Mouse (Mus musculus) neural tube, embryonic 15.5 days (tissue): ENCODE measurements around the gene Wnt10b. TPM values are rescaled to one million over a fixed set of nuclear protein-coding genes. Genes with fewer than 3 reads are reported as not detected.
A peak's percentile ranks its signal among the peaks of the same experiment; 100 is the strongest.

ENCODE experiments used
- ATAC-seq: fragments of 200-750 bp; cut with Nextera tagmentation; 2 replicates; pipeline ENCODE4 v1.8.0; 2017; ENCODE audit warnings: mild to moderate bottlenecking, moderate TSS enrichment, moderate library complexity; ENCODE audit not compliant: low FRiP score
- H3K27ac ChIP-seq: fragments of 300-500 bp; sonication (generic); replicated peaks from 2 replicates; pipeline ENCODE4 v1.5.1; 2015; ENCODE audit warnings: mild to moderate bottlenecking, inconsistent platforms
- H3K27me3 ChIP-seq: fragments of 300-500 bp; sonication (generic); replicated peaks from 2 replicates; pipeline ENCODE4 v1.6.1; 2015; ENCODE audit warnings: inconsistent platforms
- H3K36me3 ChIP-seq: fragments of 300-500 bp; sonication (generic); 2 replicates; pipeline ENCODE4 v1.6.1; 2015; ENCODE audit warnings: inconsistent platforms
- H3K4me1 ChIP-seq: fragments of 300-500 bp; sonication (generic); 2 replicates; pipeline ENCODE4 v1.6.1; 2015; ENCODE audit warnings: inconsistent platforms
- H3K4me2 ChIP-seq: fragments of 300-500 bp; sonication (generic); 2 replicates; pipeline ENCODE4 v1.6.1; 2015; ENCODE audit warnings: inconsistent platforms, mild to moderate bottlenecking, moderate library complexity
- H3K4me3 ChIP-seq: fragments of 300-500 bp; sonication (generic); replicated peaks from 2 replicates; pipeline ENCODE4 v1.5.1; 2015; ENCODE audit warnings: mild to moderate bottlenecking, inconsistent platforms
- H3K9ac ChIP-seq: fragments of 300-500 bp; sonication (generic); replicated peaks from 2 replicates; pipeline ENCODE4 v1.6.1; 2015; ENCODE audit warnings: mild to moderate bottlenecking, inconsistent platforms
- H3K9me3 ChIP-seq: fragments of 300-500 bp; sonication (generic); replicated peaks from 2 replicates; pipeline ENCODE4 v1.6.1; 2016; ENCODE audit warnings: inconsistent platforms
- WGBS: fragments of 180-500 bp; shearing (Covaris S2); methylation state at CpG from one replicate; pipeline ENCODE4 v1.1.7; 2015; ENCODE audit warnings: mixed read lengths; 5-methylcytosine and 5-hydroxymethylcytosine counted together
- polyA plus RNA-seq: library from polyadenylated mRNA; unstranded; fragments of >200 nt; fragmentation: Nextera tagmentation; extraction: Ambion mirVana; gene quantifications from 2 replicates; pipeline ENCODE4 v1.2.1, GENCODE M21; 2015

Wnt10b gene
- polyA plus RNA-seq, 1 experiment from 2014 or later = 0.08 TPM

DNA sequence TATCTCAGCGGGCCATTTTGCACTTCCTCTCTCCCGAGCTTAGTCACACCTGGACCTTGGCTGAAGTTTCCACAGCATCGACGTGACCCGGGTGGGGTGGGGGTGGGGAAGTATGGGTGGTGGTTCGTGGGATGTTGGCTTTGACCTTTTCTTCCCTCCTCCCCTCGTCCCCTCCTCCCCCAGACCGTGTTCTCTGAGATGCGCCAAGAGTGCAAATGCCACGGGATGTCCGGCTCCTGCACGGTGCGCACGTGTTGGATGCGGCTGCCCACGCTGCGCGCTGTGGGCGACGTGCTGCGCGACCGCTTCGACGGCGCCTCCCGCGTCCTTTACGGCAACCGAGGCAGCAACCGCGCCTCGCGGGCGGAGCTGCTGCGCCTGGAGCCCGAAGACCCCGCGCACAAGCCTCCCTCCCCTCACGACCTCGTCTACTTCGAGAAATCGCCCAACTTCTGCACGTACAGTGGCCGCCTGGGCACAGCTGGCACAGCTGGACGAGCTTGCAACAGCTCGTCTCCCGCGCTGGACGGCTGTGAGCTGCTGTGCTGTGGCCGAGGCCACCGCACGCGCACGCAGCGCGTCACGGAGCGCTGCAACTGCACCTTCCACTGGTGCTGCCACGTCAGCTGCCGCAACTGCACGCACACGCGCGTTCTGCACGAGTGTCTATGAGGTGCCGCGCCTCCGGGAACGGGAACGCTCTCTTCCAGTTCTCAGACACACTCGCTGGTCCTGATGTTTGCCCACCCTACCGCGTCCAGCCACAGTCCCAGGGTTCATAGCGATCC is 14.5 kb upstream of the Wnt10b start:
- peaks cover 47% of the 10 kb centered on the region for H3K4me1 ChIP-seq
- no peak overlapping the region for H3K9ac ChIP-seq
- WGBS = under 1% methylated on average over 75 of the region's 75 CpGs
- no peaks in the 10 kb centered on the region for H3K36me3 ChIP-seq
- H3K4me2 ChIP-seq = peak overlapping the region; percentile 58
- H3K27me3 ChIP-seq = peaks cover 98% of the 10 kb centered on the region
- H3K27ac ChIP-seq = no peak overlapping the region
- peak; percentile 48 for ATAC-seq
- no peaks in the 10 kb centered on the region for H3K9me3 ChIP-seq
- peak overlapping the region; percentile 35 for H3K4me3 ChIP-seq

DNA sequence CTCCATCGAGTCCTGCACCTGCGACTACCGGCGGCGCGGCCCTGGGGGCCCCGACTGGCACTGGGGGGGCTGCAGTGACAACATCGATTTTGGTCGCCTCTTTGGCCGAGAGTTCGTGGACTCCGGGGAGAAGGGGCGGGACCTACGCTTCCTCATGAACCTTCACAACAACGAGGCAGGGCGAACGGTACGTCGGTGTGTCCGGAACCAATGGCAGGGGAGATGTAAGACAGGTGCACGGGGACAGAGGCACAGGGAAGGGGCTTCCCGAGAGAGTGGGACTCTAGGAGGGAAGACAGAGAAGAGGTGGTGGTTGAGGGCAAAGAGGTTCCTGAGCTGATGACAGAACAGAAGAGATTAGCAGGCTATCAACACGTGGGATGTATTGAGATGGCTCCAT is 13.8 kb upstream of the Wnt10b start:
- under 1% methylated on average over 23 of the region's 23 CpGs for WGBS
- Histone ChIP-seq H3K4me2 (peak overlapping the region; percentile 58; the same call in 1 of the 2 replicates), H3K9ac (no peak overlapping the region), H3K4me1 (peaks cover 43% of the 10 kb centered on the region), H3K4me3 (peak overlapping the region; percentile 5; the same call in 1 of the 2 replicates), H3K36me3 (no peaks in the 10 kb centered on the region), H3K9me3 (no peaks in the 10 kb centered on the region), H3K27me3 (peaks cover 97% of the 10 kb centered on the region), H3K27ac (no peak overlapping the region)
- no peak for ATAC-seq

DNA sequence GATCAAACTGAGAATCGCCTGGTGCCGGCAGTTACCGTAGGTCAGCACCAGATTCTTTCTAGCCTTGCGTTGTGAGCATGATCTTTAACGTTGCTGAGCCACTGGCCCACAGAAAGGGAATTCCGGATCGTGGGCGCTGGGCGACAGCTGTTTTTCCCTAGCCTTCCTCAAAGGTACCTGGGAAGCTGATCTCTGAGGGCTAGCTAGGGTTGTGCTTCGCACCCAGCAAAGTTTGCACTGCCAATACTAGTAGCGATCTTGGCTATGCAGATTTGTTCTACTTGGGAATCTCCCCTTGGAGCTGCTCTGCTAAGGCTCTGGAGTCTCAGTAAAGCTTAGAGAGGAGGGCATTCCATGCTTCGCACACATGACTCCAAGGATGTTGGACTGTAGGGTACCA is 13.3 kb upstream of the Wnt10b start:
- peak overlapping the region; percentile 25 for H3K4me3 ChIP-seq
- H3K4me1 ChIP-seq = peaks cover 38% of the 10 kb centered on the region
- WGBS = 2% methylated on average over 12 of the region's 12 CpGs
- H3K27ac ChIP-seq = no peak overlapping the region
- H3K9me3 ChIP-seq = no peaks in the 10 kb centered on the region
- peak overlapping the region; percentile 44 for H3K4me2 ChIP-seq
- H3K9ac ChIP-seq = 0 out of 2 replicates have a peak overlapping the region, but pooled peaks have one; percentile 18
- no peaks in the 10 kb centered on the region for H3K36me3 ChIP-seq
- no peak for ATAC-seq
- peaks cover 96% of the 10 kb centered on the region for H3K27me3 ChIP-seq

DNA sequence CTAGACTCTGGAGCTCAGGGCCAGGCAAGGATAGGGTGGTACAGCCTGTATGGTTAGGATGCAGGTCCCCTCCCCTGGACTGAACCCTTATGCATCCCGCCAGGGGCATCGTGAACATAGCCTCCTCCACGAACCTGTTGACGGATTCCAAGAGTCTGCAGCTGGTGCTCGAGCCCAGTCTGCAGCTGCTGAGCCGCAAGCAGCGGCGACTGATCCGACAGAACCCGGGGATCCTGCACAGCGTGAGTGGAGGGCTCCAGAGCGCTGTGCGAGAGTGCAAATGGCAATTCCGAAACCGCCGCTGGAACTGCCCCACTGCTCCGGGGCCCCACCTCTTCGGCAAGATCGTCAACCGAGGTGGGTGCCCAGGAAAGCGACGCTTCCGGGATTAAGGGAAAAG is 12.8 kb upstream of the Wnt10b start:
- Histone ChIP-seq H3K4me3 (peak overlapping the region; percentile 25), H3K36me3 (no peaks in the 10 kb centered on the region), H3K4me2 (peak overlapping the region; percentile 44), H3K27ac (no peak overlapping the region), H3K27me3 (peaks cover 91% of the 10 kb centered on the region), H3K9me3 (no peaks in the 10 kb centered on the region), H3K4me1 (peaks cover 38% of the 10 kb centered on the region), H3K9ac (0 out of 2 replicates have a peak overlapping the region, but pooled peaks have one; percentile 18)
- no peak for ATAC-seq
- WGBS = under 1% methylated on average over 23 of the region's 23 CpGs

DNA sequence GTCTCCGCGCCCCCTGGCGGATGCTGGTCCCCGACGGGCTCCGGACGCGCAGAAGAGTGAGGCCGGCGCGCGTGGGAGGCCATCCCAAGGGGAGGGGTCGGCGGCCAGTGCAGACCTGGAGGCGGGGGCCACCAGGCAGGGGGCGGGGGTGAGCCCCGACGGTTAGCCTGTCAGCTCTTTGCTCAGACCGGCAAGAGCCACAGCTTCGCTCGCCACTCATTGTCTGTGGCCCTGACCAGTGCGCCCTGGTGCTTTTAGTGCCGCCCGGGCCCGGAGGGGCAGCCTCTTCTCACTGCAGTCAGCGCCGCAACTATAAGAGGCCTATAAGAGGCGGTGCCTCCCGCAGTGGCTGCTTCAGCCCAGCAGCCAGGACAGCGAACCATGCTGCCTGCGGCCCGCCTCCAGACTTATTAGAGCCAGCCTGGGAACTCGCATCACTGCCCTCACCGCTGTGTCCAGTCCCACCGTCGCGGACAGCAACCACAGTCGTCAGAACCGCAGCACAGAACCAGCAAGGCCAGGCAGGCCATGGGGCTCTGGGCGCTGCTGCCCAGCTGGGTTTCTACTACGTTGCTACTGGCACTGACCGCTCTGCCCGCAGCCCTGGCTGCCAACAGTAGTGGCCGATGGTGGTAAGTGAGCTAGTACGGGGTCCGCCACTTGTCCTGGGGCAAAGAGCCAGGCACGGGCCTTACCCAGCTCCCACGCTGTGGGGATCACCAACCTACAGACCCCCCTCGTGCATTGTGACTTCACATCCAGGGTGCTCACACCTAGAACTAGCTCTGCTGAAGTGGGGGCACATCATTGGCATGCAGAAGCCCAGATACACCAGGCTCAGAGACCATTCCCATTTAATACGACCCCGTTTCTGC is 11.9 kb upstream of the Wnt10b start, which contains the start of gene Wnt1:
TSS of gene Wnt1 (plus strand) at position 197 of the 875 bp plus-strand sequence.
- Histone ChIP-seq H3K27ac (no peak within 1 kb of the TSS), H3K4me3 (peak within 1 kb of the TSS; percentile 25), H3K9me3 (no peaks in the 10 kb centered on the region), H3K9ac (no peak within 1 kb of the TSS), H3K4me1 (peaks cover 38% of the 10 kb centered on the region), H3K27me3 (peaks cover 91% of the 10 kb centered on the region), H3K36me3 (no peaks in the 10 kb centered on the region), H3K4me2 (peak within 1 kb of the TSS; percentile 44)
- WGBS = 3% methylated on average over 42 of the region's 51 CpGs
- no peak for ATAC-seq

DNA sequence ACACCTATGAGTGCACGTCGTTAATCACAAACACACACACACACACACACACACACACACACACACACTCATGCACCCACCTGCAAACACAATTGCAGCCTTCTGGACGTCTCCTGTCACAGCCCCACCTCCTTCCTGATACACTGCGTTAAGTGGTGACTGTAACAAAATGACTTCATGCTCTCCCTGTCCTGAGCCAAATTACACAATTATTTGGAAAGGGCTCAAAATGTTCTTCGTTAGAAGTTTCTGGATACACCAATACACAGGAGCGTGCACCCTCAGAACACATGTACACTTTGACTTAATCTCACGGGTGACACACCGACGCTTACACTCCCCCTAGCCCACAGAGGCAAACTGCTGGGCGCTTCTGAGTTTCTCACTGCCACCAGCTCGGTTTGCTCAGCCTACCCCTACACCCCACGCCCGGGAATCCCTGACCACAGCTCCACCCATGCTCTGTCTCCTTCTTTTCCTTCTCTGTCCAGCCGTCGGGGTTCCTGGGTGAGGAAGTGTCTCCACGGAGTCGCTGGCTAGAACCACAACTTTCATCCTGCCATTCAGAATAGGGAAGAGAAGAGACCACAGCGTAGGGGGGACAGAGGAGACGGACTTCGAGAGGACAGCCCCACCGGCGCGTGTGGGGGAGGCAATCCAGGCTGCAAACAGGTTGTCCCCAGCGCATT is 11.2 kb upstream of the Wnt10b start:
- H3K4me2 ChIP-seq = 0 out of 2 replicates have a peak overlapping the region, but pooled peaks have one; percentile 13
- no peaks in the 10 kb centered on the region for H3K9me3 ChIP-seq
- no peak overlapping the region for H3K27ac ChIP-seq
- no peak for ATAC-seq
- peaks cover 88% of the 10 kb centered on the region for H3K27me3 ChIP-seq
- H3K4me3 ChIP-seq = peak overlapping the region; percentile 12; the same call in 1 of the 2 replicates
- 11% methylated on average over 24 of the region's 24 CpGs for WGBS
- H3K36me3 ChIP-seq = no peaks in the 10 kb centered on the region
- no peak overlapping the region for H3K9ac ChIP-seq
- peaks cover 38% of the 10 kb centered on the region for H3K4me1 ChIP-seq

DNA sequence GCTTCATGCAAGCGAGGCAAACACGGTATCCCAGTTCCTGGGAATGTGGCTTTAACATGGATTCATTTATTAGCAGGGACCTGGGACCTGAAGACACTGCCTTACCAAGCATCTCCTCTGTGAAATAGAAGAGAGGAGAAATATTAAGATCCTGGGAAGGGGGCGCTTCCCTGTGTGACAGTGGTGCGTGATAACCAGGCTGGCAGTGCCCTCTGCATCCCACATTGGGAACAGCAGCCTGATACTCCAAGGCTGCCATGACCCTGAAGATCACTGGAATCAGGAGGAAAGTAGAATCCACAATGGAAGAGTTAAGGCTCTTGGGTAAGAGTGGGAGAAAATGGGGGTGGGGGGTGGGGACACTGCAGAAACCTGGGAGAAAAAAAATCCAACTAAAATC is 10.0 kb upstream of the Wnt10b start:
- peaks cover 79% of the 10 kb centered on the region for H3K27me3 ChIP-seq
- ATAC-seq = no peak
- H3K36me3 ChIP-seq = no peaks in the 10 kb centered on the region
- 31% methylated on average over 4 of the region's 4 CpGs for WGBS
- H3K9ac ChIP-seq = no peak overlapping the region
- no peaks in the 10 kb centered on the region for H3K9me3 ChIP-seq
- H3K4me1 ChIP-seq = peaks cover 34% of the 10 kb centered on the region
- H3K27ac ChIP-seq = no peak overlapping the region
- no peak overlapping the region for H3K4me2 ChIP-seq
- H3K4me3 ChIP-seq = no peak overlapping the region

DNA sequence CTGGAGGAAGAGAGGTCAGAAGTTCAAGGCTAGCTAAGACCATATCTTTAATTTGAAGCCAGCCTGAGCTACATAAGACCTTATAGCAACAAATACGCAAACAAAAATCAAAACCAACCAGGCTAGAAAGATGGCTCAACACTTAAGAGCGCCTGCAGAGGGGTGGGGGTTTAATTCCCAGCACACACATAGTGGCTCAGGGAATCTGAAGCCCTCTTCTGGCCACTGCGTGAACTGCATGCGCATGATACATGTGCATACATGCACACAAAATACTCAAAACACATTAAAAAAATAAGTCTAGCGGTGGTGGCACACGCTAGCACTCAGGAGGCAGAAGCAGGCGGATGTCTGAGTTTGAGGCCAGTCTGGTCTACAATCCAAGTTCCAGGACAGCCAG is 7.8 kb upstream of the Wnt10b start:
- no peaks in the 10 kb centered on the region for H3K36me3 ChIP-seq
- no peak overlapping the region for H3K9ac ChIP-seq
- H3K4me3 ChIP-seq = no peak overlapping the region
- H3K4me1 ChIP-seq = peaks cover 13% of the 10 kb centered on the region
- H3K27ac ChIP-seq = no peak overlapping the region
- peaks cover 75% of the 10 kb centered on the region for H3K27me3 ChIP-seq
- 34% methylated on average over 7 of the region's 7 CpGs for WGBS
- ATAC-seq = no peak
- H3K9me3 ChIP-seq = no peaks in the 10 kb centered on the region
- H3K4me2 ChIP-seq = no peak overlapping the region

DNA sequence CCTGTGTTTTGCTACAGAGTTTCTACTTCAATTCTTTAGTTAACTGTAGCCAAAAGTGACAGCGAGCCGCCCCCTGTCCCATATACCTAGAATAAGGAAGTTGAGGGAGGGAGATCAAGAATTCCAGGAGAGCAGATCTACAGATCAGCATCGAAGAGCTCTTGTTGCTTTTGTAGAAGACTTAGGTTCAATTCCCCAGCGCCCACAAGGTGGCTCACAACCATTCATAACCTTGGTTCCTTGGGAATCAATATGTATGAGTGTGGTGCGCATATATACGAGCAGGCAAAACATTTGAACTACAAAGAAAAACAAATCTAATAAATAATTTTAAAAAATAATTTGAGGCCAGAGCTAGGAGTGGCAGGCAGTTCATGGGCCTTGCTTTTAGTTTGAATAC is 3.2 kb upstream of the Wnt10b start:
- no peak overlapping the region for H3K9ac ChIP-seq
- no peaks in the 10 kb centered on the region for H3K36me3 ChIP-seq
- no peak for ATAC-seq
- H3K27me3 ChIP-seq = peaks cover 80% of the 10 kb centered on the region
- H3K9me3 ChIP-seq = no peaks in the 10 kb centered on the region
- WGBS = 30% methylated on average over 6 of the region's 6 CpGs
- H3K27ac ChIP-seq = no peak overlapping the region
- no peak overlapping the region for H3K4me2 ChIP-seq
- no peak overlapping the region for H3K4me3 ChIP-seq
- H3K4me1 ChIP-seq = peaks cover 27% of the 10 kb centered on the region

DNA sequence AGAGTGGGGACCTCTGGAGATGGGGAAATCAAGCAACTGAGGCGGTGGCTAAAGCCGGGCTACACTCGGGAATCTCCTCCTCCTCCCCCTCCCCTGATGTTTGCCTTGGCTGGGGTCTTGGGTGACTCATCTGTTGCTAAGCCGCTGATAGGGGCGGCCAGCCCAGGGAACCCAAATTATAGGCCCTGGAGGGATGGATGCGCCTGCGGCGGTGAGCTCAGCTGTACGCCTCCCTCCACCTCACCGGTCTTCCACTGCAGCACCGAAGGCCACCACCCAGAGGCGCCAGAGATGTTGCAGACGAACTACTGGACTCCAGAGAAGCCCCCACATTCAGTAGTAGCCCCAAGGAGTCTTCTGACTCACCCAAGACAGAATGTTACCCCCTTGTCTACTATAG is 2.6 kb upstream of the Wnt10b start:
- Histone ChIP-seq H3K4me2 (no peak overlapping the region), H3K27ac (no peak overlapping the region), H3K27me3 (peaks cover 84% of the 10 kb centered on the region), H3K4me1 (peaks cover 33% of the 10 kb centered on the region), H3K4me3 (no peak overlapping the region), H3K9ac (no peak overlapping the region), H3K9me3 (no peaks in the 10 kb centered on the region), H3K36me3 (no peaks in the 10 kb centered on the region)
- 2% methylated on average over 13 of the region's 13 CpGs for WGBS
- ATAC-seq = no peak

DNA sequence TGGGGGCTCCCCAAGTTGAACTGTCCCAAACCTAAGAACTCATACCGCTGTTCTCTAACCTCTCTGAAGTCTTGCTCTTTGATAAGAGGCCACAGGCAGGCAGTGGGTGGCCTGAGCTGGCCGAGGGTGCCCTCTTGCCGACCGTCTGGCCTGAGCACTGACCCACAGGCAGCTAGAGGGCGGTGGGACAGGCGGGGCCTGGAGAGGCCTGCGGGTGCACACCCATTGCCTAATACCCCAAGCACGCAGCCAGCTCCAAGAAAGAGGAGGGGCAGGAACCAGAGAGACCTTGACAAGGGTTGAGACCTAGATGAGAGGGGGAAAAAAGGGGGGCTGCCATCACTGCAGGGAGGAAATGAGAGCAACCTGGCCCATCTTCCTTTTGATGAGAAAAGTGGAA is 2.1 kb upstream of the Wnt10b start:
- no peaks in the 10 kb centered on the region for H3K36me3 ChIP-seq
- H3K4me3 ChIP-seq = no peak overlapping the region
- H3K9ac ChIP-seq = no peak overlapping the region
- H3K27ac ChIP-seq = no peak overlapping the region
- H3K4me1 ChIP-seq = peaks cover 34% of the 10 kb centered on the region
- WGBS = 4% methylated on average over 8 of the region's 8 CpGs
- H3K9me3 ChIP-seq = no peaks in the 10 kb centered on the region
- peaks cover 84% of the 10 kb centered on the region for H3K27me3 ChIP-seq
- ATAC-seq = no peak
- no peak overlapping the region for H3K4me2 ChIP-seq
